Mouse (Mus musculus) bone marrow, adult 2 months (tissue): Measurements from ENCODE around the gene Xpr1. TPM values are rescaled to one million over a fixed set of nuclear protein-coding genes. Genes with fewer than 3 reads are reported as not detected.

Experiments
- H3K27ac ChIP-seq: fragments of 200-500 bp; 2 replicates; pipeline ENCODE4 v1.5.1; 2012; ENCODE audit warnings: low read depth, mild to moderate bottlenecking, control low read depth, inconsistent platforms, low read length; ENCODE audit not compliant: control insufficient read depth, poor library complexity, insufficient read depth
- H3K4me1 ChIP-seq: fragments of 200-500 bp; 2 replicates; pipeline ENCODE4 v1.6.1; 2011; ENCODE audit warnings: low read length; ENCODE audit not compliant: control insufficient read depth, insufficient read depth
- H3K4me3 ChIP-seq: fragments of 200-500 bp; replicated peaks from 2 replicates; pipeline ENCODE3; 2011; ENCODE audit warnings: mild to moderate bottlenecking, low read depth, low read length, control low read depth; ENCODE audit not compliant: control insufficient read depth
- CTCF ChIP-seq: fragments of 200-500 bp; IDR thresholded peaks from 2 replicates; pipeline ENCODE4 v1.5.1; 2011; ENCODE audit warnings: low read length, control low read depth; ENCODE audit not compliant: control insufficient read depth, insufficient read depth
- POLR2A ChIP-seq: fragments of 200-500 bp; IDR thresholded peaks from 2 replicates; pipeline ENCODE4 v1.6.1; 2011; ENCODE audit warnings: low read depth, mild to moderate bottlenecking, control low read depth, low read length, borderline replicate concordance; ENCODE audit not compliant: control insufficient read depth
- WGBS: fragments of 180-500 bp; shearing (Covaris S2); methylation state at CpG from one replicate; pipeline ENCODE4 v1.1.7; 2018; 5-methylcytosine and 5-hydroxymethylcytosine counted together
- polyA plus RNA-seq: library from polyadenylated mRNA; stranded (reverse); fragments of >200 nt; gene quantifications from 2 replicates; pipeline ENCODE4 v1.2.4, GENCODE M21; 2011; ENCODE audit warnings: low replicate concordance; ENCODE audit not compliant: missing spikeins, insufficient read depth, insufficient read length

Xpr1 gene
- polyA plus RNA-seq, 1 experiment: 8.4 TPM

- Histone ChIP-seq H3K27ac (no peak overlapping the region), H3K4me3 (no peak overlapping the region), H3K4me1 (no peaks in the 10 kb centered on the region)
- TF ChIP-seq POLR2A (no peak), CTCF (no peak)
- 69% methylated on average over 13 of the region's 13 CpGs for WGBS
Observed at GRCm38 (mm10) chr1:155442521-155443001, 25.3 kb upstream of the Xpr1 start.

GRCm38 (mm10) chr1:155439551-155439950, 22.3 kb upstream of the Xpr1 start:
- Histone ChIP-seq H3K27ac (no peak overlapping the region), H3K4me3 (no peak overlapping the region), H3K4me1 (no peaks in the 10 kb centered on the region)
- TF ChIP-seq CTCF (no peak), POLR2A (no peak)
- WGBS: 70% methylated on average over 7 of the region's 7 CpGs

GRCm38 (mm10) chr1:155438525-155438924, 21.3 kb upstream of the Xpr1 start:
- 66% methylated on average over 3 of the region's 3 CpGs for WGBS
- TF ChIP-seq CTCF (no peak), POLR2A (no peak)
- Histone ChIP-seq H3K4me1 (no peaks in the 10 kb centered on the region), H3K4me3 (no peak overlapping the region), H3K27ac (no peak overlapping the region)

GRCm38 (mm10) chr1:155429304-155429703, 12.1 kb upstream of the Xpr1 start:
- TF ChIP-seq POLR2A (no peak), CTCF (no peak)
- WGBS: 92% methylated on average over 7 of the region's 7 CpGs
- Histone ChIP-seq H3K27ac (no peak overlapping the region), H3K4me3 (no peak overlapping the region), H3K4me1 (peaks cover 4% of the 10 kb centered on the region)

GRCm38 (mm10) chr1:155427126-155427865, 10.1 kb upstream of the Xpr1 start:
- no peak for TF ChIP-seq CTCF
- no peak for TF ChIP-seq POLR2A
- H3K4me3 ChIP-seq: no peak overlapping the region
- no peak overlapping the region for H3K27ac ChIP-seq
- H3K4me1 ChIP-seq: peaks cover 4% of the 10 kb centered on the region
- WGBS: 75% methylated on average over 6 of the region's 6 CpGs

- H3K27ac ChIP-seq: no peak overlapping the region
Observed at GRCm38 (mm10) chr1:155425743-155426315, 8.6 kb upstream of the Xpr1 start.

GRCm38 (mm10) chr1:155425285-155425684, 8.1 kb upstream of the Xpr1 start:
- no peak overlapping the region for H3K27ac ChIP-seq
- H3K4me1 ChIP-seq: peaks cover 4% of the 10 kb centered on the region
- 67% methylated on average over 5 of the region's 5 CpGs for WGBS
- H3K4me3 ChIP-seq: no peak overlapping the region
- TF ChIP-seq CTCF: no peak
- TF ChIP-seq POLR2A: no peak

More at GRCm38 (mm10) chr1:155425743-155426315, 8.6 kb upstream of the Xpr1 start:
- TF ChIP-seq CTCF (no peak), POLR2A (no peak)
- peaks cover 4% of the 10 kb centered on the region for H3K4me1 ChIP-seq
- 5% methylated on average over 6 of the region's 6 CpGs for WGBS
- H3K4me3 ChIP-seq: no peak overlapping the region

- Histone ChIP-seq H3K4me1 (peaks cover 4% of the 10 kb centered on the region), H3K4me3 (no peak overlapping the region), H3K27ac (no peak overlapping the region)
- 90% methylated on average over 4 of the region's 4 CpGs for WGBS
- no peak for TF ChIP-seq POLR2A
- no peak for TF ChIP-seq CTCF
Observed at GRCm38 (mm10) chr1:155423801-155424200, 6.6 kb upstream of the Xpr1 start.
